Mouse (Mus musculus) spleen, adult 2 months (tissue): Measurements from ENCODE around the gene Lztr1.

ENCODE experiments used
- CTCF ChIP-seq: fragments of 200-500 bp; IDR thresholded peaks from 2 replicates; pipeline ENCODE4 v1.5.1; 2011; ENCODE audit warnings: mild to moderate bottlenecking, inconsistent platforms; ENCODE audit not compliant: insufficient read depth, insufficient read length, insufficient replicate concordance; ENCODE audit errors: extremely low read depth
- POLR2A ChIP-seq: fragments of 200-500 bp; IDR thresholded peaks from 2 replicates; pipeline ENCODE4 v1.6.1; 2011; ENCODE audit warnings: low read depth, low read length, inconsistent platforms

- no peak for TF ChIP-seq POLR2A
- TF ChIP-seq CTCF: no peak
These were observed 18.9 kb upstream of the Lztr1 start, which contains the start of gene Aifm3 for GRCm38 (mm10) chr16:17489469-17490111.
